Mouse (Mus musculus) MEL (cell line): ENCODE data around the gene Olfr1100. TPM values are rescaled to one million over a fixed set of nuclear protein-coding genes. Genes with fewer than 3 reads are reported as not detected.

ENCODE experiments used
- polyA plus RNA-seq, 2 experiments: library from polyadenylated mRNA; stranded (reverse) in 1 of 2; unstranded in 1 of 2; fragments of >175 nt in 1 of 2; fragments of >200 nt in 1 of 2; gene quantifications; 2 replicates each; pipeline versions ENCODE4 v1.2.1 to v1.2.4; 2012; ENCODE audit warnings: low replicate concordance in 2 of 2, low read depth in 1 of 2; ENCODE audit not compliant: insufficient read length in 2 of 2, insufficient read depth in 1 of 2, missing spikeins in 1 of 2
- total RNA-seq: library from RNA; depleted of rRNA; stranded (reverse); fragments of 300-350 nt; gene quantifications from 2 replicates; pipeline ENCODE4 v1.2.3, GENCODE M21; 2012; rRNA removed

Gene Olfr1100
- total and polyA plus RNA-seq, 3 experiments = not detected

Other genes starting within 250 kb of the Olfr1100 start
- not detected in 2 replicates for gene Olfr1089, start 246.3 kb downstream of the Olfr1100 start, total RNA-seq
- gene Olfr1089, start 246.3 kb downstream of the Olfr1100 start, polyA plus RNA-seq = not detected
- not detected in 2 replicates for gene Olfr1090, start 221.0 kb downstream of the Olfr1100 start, total RNA-seq
- not detected for gene Olfr1090, start 221.0 kb downstream of the Olfr1100 start, polyA plus RNA-seq
- gene Olfr1093, start 197.5 kb downstream of the Olfr1100 start, total RNA-seq = not detected in 2 replicates
- gene Olfr1093, start 197.5 kb downstream of the Olfr1100 start, polyA plus RNA-seq = not detected
- not detected in 2 replicates for gene Olfr141, start 169.9 kb downstream of the Olfr1100 start, total RNA-seq
- gene Olfr141, start 169.9 kb downstream of the Olfr1100 start, polyA plus RNA-seq = not detected
- not detected in 2 replicates for gene Olfr1094, start 155.3 kb downstream of the Olfr1100 start, total RNA-seq
- gene Olfr1094, start 155.3 kb downstream of the Olfr1100 start, polyA plus RNA-seq = not detected
- not detected in 2 replicates for gene Olfr1095, start 128.3 kb downstream of the Olfr1100 start, total RNA-seq
- gene Olfr1095, start 128.3 kb downstream of the Olfr1100 start, polyA plus RNA-seq = not detected
- not detected in 2 replicates for gene Gm13723, start 105.2 kb downstream of the Olfr1100 start, total RNA-seq
- not detected for gene Gm13723, start 105.2 kb downstream of the Olfr1100 start, polyA plus RNA-seq
- not detected in 2 replicates for gene Olfr1097, start 87.7 kb downstream of the Olfr1100 start, total RNA-seq
- gene Olfr1097, start 87.7 kb downstream of the Olfr1100 start, polyA plus RNA-seq = not detected
- gene Olfr1098, start 55.4 kb downstream of the Olfr1100 start, total RNA-seq = not detected in 2 replicates
- gene Olfr1098, start 55.4 kb downstream of the Olfr1100 start, polyA plus RNA-seq = not detected
- not detected in 2 replicates for gene Olfr1099, start 19.3 kb downstream of the Olfr1100 start, total RNA-seq
- gene Olfr1099, start 19.3 kb downstream of the Olfr1100 start, polyA plus RNA-seq = not detected
- not detected in 2 replicates for gene Olfr1101, start 11.3 kb upstream of the Olfr1100 start, total RNA-seq
- not detected for gene Olfr1101, start 11.3 kb upstream of the Olfr1100 start, polyA plus RNA-seq
- gene Olfr1102, start 18.4 kb upstream of the Olfr1100 start, total RNA-seq = not detected in 2 replicates
- gene Olfr1102, start 18.4 kb upstream of the Olfr1100 start, polyA plus RNA-seq = not detected
- not detected in 2 replicates for gene Olfr1104, start 47.1 kb upstream of the Olfr1100 start, total RNA-seq
- gene Olfr1104, start 47.1 kb upstream of the Olfr1100 start, polyA plus RNA-seq = not detected
- gene Olfr1105, start 56.6 kb upstream of the Olfr1100 start, total RNA-seq = not detected in 2 replicates
- gene Olfr1105, start 56.6 kb upstream of the Olfr1100 start, polyA plus RNA-seq = not detected
- not detected in 2 replicates for gene Olfr1106, start 72.3 kb upstream of the Olfr1100 start, total RNA-seq
- not detected for gene Olfr1106, start 72.3 kb upstream of the Olfr1100 start, polyA plus RNA-seq
- gene Olfr1107, start 95.9 kb upstream of the Olfr1100 start, total RNA-seq = not detected in 2 replicates
- not detected for gene Olfr1107, start 95.9 kb upstream of the Olfr1100 start, polyA plus RNA-seq
- gene Olfr1109, start 116.1 kb upstream of the Olfr1100 start, total RNA-seq = not detected in 2 replicates
- not detected for gene Olfr1109, start 116.1 kb upstream of the Olfr1100 start, polyA plus RNA-seq
- not detected in 2 replicates for gene Olfr259, start 134.6 kb upstream of the Olfr1100 start, total RNA-seq
- not detected for gene Olfr259, start 134.6 kb upstream of the Olfr1100 start, polyA plus RNA-seq
- gene Olfr1110, start 160.3 kb upstream of the Olfr1100 start, total RNA-seq = not detected in 2 replicates
- not detected for gene Olfr1110, start 160.3 kb upstream of the Olfr1100 start, polyA plus RNA-seq
- gene Olfr1111, start 172.7 kb upstream of the Olfr1100 start, total RNA-seq = not detected in 2 replicates
- not detected for gene Olfr1111, start 172.7 kb upstream of the Olfr1100 start, polyA plus RNA-seq
- gene Olfr1112, start 207.8 kb upstream of the Olfr1100 start, total RNA-seq = not detected in 2 replicates
- gene Olfr1112, start 207.8 kb upstream of the Olfr1100 start, polyA plus RNA-seq = not detected
- not detected in 2 replicates for gene Olfr1113, start 229.0 kb upstream of the Olfr1100 start, total RNA-seq
- not detected for gene Olfr1113, start 229.0 kb upstream of the Olfr1100 start, polyA plus RNA-seq